Mouse (Mus musculus) left cerebral cortex, adult 18-20 months (tissue): ENCODE measurements around the gene Ankrd36. TPM values are rescaled to one million over a fixed set of nuclear protein-coding genes. Genes with fewer than 3 reads are reported as not detected.

ENCODE experiments used
- DNase-seq, 2 experiments: peaks; one replicate each; pipeline ENCODE4 v3.0.0; 2021 to 2022; ENCODE audit warnings: low spot score in 2 of 2, mixed read lengths in 1 of 2
- total RNA-seq, 2 experiments: library from RNA; stranded (reverse); gene quantifications; 2 replicates each; pipeline ENCODE4 v1.2.3; 2021

The Ankrd36 gene
- total RNA-seq, 2 experiments from 2014 or later = not detected

- DNase-seq = no peak
These were observed 73.6 kb downstream of the Ankrd36 start for GRCm38 (mm10) chr11:5643085-5643484.

GRCm38 (mm10) chr11:5650321-5650720, 80.8 kb downstream of the Ankrd36 start:
- DNase-seq = no peak

GRCm38 (mm10) chr11:5682541-5682940, 113.1 kb downstream of the Ankrd36 start:
- no peak for DNase-seq

GRCm38 (mm10) chr11:5684283-5684682, 114.8 kb downstream of the Ankrd36 start:
- no peak for DNase-seq

GRCm38 (mm10) chr11:5691775-5692174, 122.3 kb downstream of the Ankrd36 start:
- peak; percentile 39 to 61 for DNase-seq

- no peak for DNase-seq
These were observed 131.3 kb downstream of the Ankrd36 start for GRCm38 (mm10) chr11:5700808-5701207.

- DNase-seq = no peak
These were observed 131.8 kb downstream of the Ankrd36 start for GRCm38 (mm10) chr11:5701300-5701699.

GRCm38 (mm10) chr11:5701821-5702220, 132.3 kb downstream of the Ankrd36 start:
- DNase-seq = no peak

- DNase-seq = no peak
These were observed 132.9 kb downstream of the Ankrd36 start for GRCm38 (mm10) chr11:5702271-5702956.

- no peak for DNase-seq
These were observed 133.5 kb downstream of the Ankrd36 start for GRCm38 (mm10) chr11:5702957-5703332.

- no peak for DNase-seq
These were observed 133.9 kb downstream of the Ankrd36 start for GRCm38 (mm10) chr11:5703341-5703740.

GRCm38 (mm10) chr11:5705972-5706371, 136.5 kb downstream of the Ankrd36 start:
- no peak for DNase-seq

- DNase-seq = no peak
These were observed 137.5 kb downstream of the Ankrd36 start for GRCm38 (mm10) chr11:5706874-5707529.

GRCm38 (mm10) chr11:5707530-5708353, 138.3 kb downstream of the Ankrd36 start:
- peak; percentile 85 to 87 for DNase-seq

- DNase-seq = no peak
These were observed 145.7 kb downstream of the Ankrd36 start for GRCm38 (mm10) chr11:5715179-5715578.

- DNase-seq = no peak
These were observed 146.2 kb downstream of the Ankrd36 start, which contains the start of gene Mrps24 for GRCm38 (mm10) chr11:5715630-5716105. Gene Mrps24 (minus strand): TSS chr11:5715680.

GRCm38 (mm10) chr11:5716246-5716645, 146.8 kb downstream of the Ankrd36 start:
- DNase-seq = no peak

GRCm38 (mm10) chr11:5716938-5717705, 147.6 kb downstream of the Ankrd36 start:
- no peak for DNase-seq

GRCm38 (mm10) chr11:5718611-5719354, 149.3 kb downstream of the Ankrd36 start:
- no peak for DNase-seq

- DNase-seq = no peak
These were observed 160.1 kb downstream of the Ankrd36 start for GRCm38 (mm10) chr11:5729582-5729981.
